Mouse (Mus musculus) left cerebral cortex, postnatal 10 days (tissue): ENCODE measurements around the gene Ifrd2. TPM values are rescaled to one million over a fixed set of nuclear protein-coding genes. Genes with fewer than 3 reads are reported as not detected.

Experiments
- DNase-seq, 2 experiments: peaks; one replicate each; pipeline ENCODE4 v3.0.0; 2021 to 2022; ENCODE audit warnings: low spot score in 2 of 2, mixed read lengths in 1 of 2; ENCODE audit errors: extremely low spot score in 1 of 2
- intact Hi-C: fragments of 180-260 bp; cut with DNase I; formaldehyde crosslinking; loops from one replicate; pipeline ENCODE4 v1.15.1; 2025
- total RNA-seq, 2 experiments: library from RNA; stranded (reverse); gene quantifications; 2 replicates each; pipeline ENCODE4 v1.2.3; 2021

The Ifrd2 gene
- total RNA-seq = 10 to 100 TPM; 10.1 to 12.5 TPM

DNA sequence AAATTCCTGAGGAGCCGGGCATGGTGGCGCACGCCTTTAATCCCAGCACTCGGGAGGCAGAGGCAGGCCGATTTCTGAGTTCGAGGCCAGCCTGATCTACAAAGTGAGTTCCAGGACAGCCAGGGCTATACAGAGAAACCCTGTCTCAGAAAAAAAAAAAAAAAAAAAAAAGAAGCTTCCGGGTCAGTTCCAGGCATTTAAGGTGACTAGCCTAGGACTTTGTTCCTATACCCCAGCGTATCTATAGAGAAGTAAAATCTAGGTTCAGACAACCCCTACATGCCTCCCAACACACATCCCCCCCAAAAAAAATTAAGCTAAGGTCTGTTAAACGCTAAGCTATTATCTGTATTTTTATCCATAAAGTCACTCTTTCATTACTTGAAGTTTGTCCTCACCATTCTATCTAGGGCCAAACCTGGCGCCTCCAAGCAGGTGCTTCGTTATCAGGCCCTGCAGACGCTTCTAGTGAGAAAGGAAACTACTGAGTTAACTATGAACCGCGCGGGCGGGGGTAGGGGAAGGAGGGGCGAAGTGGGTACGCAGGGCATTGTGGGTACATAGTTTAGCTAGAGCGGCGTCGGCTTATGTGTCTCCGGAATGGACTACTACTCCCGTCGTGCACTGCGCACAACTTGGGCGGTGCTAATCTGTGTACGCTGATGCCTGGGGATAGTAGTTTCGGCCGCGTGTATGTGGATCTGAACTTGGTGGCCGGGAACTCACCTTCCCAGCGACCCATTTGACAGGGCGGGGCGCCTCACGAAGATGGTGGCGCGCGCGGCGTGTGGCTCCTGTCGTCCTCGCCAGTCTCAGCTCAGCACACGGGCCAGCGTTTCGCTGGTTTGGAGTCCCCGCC is at the start of gene Ifrd2:
Gene Ifrd2 (plus strand): TSS at position 669 of the 859 bp plus-strand sequence.
- intact Hi-C loops = no loop called here

DNA sequence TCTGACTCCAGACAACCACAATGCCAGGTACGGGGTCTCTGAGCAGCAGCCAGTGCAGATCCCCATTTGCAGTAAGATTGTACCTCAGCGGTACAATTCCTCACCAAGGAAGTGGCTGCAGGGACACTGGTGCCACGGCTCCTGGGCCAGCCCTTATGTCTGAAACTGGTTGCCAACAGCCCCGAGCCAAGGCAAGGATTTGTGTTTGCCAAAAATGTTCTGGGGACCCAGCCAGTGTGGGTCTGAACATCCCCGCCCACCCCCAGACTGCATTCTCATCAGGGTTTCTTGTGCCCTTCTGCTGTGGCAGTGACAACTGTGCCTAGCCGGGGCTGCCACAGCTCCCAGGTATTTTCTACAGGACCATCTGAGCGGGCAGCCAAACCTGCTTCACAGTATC is 49.2 kb upstream of the Ifrd2 start:
- intact Hi-C loops = loop anchor here (10.0 kb wide), 1 partner anchor 653 kb away; the partner anchor contains the start of gene Rbm15b
- DNase-seq = no peak

More for the DNA sequence above, at the start of gene Ifrd2:
- peak; percentile 98 for DNase-seq

DNA sequence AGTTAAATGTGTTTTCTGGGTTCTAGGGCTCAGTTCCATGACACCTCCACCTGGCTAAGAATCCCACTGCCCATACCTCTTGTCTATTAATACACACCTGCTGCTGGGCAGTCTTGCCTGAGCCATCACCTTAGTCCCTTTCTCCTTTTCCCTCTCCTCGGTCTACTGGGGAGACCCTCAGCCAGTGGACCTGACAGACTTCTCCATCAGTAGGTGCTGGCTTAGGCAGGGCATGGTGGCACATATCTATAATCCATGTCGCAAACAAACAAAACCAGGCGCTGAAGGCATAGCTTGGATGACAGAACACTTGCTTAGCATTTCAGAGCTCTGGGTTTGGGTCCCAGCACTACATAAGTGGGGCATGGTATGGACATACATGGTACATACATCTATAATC is 48.7 kb upstream of the Ifrd2 start:
- DNase-seq = no peak
- intact Hi-C loops = loop anchor here (10.0 kb wide), 1 partner anchor 654 kb away; the partner anchor contains the start of gene Rbm15b

DNA sequence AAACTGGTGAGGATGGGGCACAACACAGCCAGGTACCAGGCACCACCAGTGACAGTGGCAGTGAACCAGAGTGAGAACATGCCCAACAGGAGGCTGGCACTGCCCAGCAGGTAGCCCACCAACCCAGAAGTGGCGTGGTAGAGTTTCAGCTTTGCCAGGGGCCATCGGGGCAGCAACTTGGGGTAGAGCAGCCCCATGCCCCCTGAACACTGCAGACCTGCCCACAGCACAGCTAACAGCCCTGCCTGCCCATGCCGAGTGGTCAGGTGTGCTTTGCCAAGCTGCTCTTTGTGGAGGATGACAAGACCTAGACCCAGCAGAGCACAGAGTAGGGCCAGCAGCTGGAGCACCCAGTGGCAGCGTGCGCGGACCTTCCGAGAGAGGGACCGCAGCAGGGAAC is 47.5 kb upstream of the Ifrd2 start:
- intact Hi-C loops = loop anchor here (10.0 kb wide), 1 partner anchor 655 kb away; the partner anchor contains the start of gene Rbm15b
- no peak for DNase-seq

DNA sequence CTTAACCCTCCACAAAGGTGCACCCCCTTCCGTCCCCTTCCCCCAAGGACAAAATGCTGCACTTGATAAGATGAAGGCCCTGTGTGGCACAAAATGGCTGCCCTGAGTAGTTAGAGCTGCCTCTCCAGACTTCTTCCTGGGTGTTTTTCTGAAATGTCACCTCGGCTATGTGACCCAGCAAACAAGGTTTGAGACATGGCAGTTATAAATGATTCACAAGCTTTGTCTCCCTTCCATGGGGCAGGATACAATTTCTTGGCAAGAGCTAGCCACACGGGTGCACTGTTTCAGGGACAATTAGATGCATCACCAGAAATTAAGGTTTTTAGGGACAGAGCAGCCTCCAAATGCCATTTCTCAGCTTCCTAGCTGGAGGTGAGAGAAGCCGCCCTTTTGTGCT is 47.0 kb upstream of the Ifrd2 start:
- DNase-seq = no peak
- intact Hi-C loops = no loop called here

DNA sequence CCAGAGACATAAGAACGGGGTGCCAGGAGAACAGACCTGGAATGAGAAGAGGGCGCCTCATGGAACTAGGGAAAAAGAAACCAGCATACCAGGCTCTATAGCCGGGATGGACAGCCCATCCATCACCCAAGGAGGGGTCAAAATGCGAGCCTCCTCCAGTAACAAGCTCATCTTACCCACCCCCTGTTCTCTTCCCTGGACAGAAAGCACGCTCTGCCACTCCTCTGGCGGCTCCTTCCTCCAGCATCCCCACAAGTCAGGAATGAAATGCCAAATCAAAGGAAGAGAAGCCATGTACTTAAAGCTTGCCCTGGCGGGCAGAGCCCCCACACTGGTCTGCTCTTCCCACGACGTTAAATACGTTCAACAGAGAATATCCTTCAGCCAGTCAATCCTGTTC is 46.4 kb upstream of the Ifrd2 start:
- intact Hi-C loops = no loop called here
- DNase-seq = no peak

DNA sequence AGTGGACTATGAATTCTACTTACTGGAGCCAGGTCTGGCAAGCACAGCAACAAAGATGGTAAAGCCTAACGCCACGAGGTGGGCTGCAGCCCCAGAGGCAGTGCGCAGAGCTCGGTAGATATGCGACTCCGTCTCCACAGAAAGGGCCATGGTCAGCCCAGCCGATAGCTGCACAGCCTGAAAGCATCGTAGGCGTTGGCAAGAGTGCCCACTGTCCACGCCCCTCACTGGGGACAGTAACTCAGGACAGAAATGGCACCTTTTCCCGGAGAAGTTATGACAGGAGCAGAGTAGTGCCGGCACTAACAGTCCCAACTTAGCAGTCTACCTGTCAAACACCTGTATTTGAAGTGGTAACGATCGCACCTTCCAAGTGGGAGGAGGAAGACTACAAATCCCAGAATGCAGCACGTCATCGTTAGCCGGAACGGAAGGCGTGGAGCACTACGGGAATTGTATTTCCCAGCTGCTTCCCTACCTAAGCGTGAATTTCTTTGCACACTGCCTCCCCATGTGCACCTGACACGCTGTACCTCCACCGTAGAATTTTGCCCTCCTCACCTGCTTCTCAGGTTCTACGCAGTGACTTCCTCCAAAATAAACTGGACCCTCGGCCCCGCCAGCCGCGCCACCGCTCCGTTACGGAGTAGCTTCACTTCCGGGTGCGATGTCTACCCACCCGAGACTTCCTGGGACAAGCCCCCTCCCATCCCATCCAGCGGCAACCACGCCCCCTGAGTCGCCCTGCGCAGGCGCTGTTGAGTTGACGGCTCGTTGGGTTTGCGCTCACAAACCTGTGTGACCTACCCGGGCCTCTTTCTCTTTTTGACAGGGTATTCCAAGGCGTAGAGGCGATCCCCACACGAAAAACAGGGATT is 45.7 kb upstream of the Ifrd2 start, which contains the start of the genes Cyb561d2 and Nprl2:
Gene Cyb561d2 (minus strand): TSS at position 720 of the 878 bp plus-strand sequence.
Gene Nprl2 (plus strand): TSS at position 753 of the 878 bp plus-strand sequence.
- intact Hi-C loops = no loop called here
- DNase-seq = peak; percentile 92 to 95

DNA sequence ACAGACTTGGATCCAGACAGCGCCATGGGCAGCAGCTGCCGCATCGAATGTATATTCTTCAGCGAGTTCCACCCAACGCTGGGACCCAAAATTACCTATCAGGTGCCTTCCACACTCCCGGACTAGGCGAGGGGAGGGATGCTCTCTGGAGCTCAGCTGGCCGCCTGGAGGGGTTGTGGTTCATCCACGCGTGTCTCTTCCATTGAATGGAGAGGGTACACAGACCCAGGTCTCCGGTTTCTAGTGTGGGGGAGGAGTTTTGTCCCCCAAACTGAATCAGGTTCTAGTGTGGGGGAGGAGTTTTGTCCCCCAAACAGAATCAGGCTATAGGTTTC is 45.1 kb upstream of the Ifrd2 start:
- no peak for DNase-seq
- intact Hi-C loops = no loop called here

DNA sequence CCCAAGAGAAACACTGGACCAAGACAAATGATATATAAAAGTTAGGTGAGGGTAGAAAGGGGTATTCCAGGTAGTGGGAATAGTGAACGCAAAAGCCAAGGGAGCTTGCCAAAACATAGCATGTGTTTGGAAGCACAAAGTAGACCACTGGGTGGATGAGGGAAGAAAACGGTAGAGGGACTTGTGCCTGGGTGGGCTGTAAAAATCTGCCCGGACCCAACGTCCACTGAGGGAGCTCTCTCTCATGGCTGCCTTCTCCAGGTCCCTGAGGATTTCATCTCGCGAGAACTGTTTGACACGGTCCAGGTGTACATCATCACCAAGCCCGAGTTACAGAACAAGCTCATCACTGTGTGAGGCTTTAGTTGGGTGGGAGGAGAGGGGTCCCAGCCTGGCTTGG is 44.7 kb upstream of the Ifrd2 start:
- intact Hi-C loops = no loop called here
- no peak for DNase-seq

DNA sequence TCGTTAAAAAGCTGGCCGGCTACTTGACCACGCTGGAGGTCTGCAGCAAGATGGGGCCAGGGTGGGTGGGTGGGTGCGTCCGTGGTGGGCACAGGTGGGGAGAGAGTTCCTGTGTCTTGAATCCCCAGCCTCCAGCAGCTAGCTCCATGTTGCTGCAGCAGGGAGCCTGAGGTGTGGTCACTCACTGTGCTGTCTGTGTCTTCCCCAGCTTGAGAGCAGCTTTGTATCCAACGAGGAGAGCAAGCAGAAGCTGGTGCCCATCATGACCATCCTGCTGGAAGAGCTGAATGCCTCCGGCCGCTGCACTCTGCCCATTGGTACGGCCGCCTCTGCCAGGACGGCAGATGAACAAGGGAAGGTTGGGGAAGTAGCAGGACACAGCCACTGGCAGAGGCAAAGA is 44.1 kb upstream of the Ifrd2 start:
- intact Hi-C loops = no loop called here
- no peak for DNase-seq

DNA sequence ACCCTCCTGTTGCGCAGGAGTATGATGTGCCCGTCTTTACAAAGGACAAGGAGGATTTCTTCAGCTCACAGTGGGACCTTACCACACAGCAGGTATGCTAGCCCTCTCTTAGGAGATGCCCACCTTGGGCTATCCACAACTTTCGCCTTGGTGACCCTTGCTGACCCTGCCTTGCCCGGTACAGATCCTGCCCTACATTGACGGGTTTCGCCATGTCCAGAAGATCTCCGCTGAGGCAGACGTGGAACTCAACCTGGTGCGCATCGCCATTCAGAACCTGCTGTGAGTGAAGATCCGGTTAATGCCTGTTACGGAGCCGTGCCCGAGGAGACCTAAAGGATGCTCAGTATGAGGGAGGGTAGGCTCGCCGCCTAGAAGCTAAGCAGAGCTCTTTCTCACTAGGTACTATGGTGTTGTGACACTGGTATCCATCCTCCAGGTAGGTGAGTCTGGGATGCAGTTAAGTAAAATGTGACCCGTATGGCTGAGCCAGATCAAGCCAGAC is 43.2 kb upstream of the Ifrd2 start:
- intact Hi-C loops = no loop called here
- no peak for DNase-seq

DNA sequence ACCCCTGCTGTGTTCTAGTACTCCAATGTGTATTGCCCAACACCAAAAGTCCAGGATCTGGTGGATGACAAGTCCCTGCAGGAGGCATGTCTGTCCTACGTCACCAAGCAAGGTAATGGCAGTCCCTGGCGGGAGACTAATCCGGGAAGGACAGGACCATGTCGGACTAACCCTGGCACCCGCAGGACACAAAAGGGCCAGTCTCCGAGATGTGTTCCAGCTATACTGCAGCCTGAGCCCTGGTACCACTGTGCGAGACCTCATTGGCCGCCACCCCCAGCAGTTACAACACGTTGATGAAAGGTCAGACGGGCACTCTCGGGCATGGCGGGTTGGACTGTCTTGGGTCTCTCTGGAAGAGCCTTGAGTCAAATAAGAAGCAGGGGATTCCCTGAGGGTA is 42.7 kb upstream of the Ifrd2 start:
- intact Hi-C loops = no loop called here
- DNase-seq = no peak

DNA sequence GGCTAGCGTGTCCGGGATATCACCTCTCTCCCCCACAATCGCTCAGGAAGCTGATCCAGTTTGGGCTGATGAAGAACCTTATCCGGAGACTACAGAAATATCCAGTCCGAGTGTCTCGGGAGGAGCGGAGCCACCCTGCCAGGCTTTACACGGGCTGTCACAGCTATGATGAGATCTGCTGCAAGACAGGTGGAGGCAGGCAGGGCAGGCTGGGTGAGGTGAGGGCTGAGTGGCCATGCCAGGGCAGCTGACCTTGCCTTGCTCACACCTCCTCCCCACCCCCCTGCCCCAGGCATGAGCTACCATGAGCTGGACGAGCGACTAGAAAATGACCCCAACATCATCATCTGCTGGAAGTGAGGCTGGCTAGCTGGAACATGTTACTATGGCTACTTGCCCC is 42.2 kb upstream of the Ifrd2 start:
- intact Hi-C loops = no loop called here
- no peak for DNase-seq

DNA sequence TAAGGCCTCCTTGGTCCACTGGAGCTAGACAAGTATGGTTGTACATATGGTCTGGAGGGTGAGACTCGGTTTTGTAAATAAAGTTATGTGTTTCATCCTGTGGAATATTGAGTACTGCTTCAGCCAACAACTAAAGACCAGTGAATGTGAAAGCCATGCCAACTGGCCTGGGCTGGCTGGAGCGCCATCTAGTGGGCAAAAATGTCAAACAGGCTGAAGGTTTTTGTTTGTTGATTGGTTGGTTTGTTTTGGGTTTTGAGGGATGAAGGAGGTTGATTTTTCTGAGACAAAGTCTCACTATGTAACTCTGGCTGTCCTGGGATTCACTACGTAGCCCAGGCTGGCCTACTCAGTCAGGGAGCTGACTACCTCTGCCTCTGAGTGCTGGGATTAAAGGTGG is 41.8 kb upstream of the Ifrd2 start:
- intact Hi-C loops = no loop called here
- peak; percentile 59 to 73 for DNase-seq

DNA sequence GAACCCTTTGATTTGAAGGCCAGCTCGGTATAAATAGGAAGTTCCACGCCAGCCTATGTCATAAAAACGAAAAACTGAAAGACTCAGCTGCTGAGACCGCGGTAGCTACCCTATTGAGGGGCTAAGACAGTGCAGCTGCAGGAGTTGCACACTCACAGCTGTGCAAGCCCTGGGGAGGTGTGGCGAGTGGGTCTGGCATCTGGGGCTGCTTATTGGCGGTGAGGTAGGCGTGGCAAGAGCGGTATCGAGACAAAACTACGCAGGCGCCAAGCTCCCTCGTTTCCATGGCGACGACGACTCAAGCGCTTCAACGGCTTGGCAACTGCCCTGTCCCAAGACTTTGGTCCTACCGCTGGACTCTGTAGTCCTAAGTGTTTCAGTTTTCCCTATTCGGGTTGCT is 40.4 kb upstream of the Ifrd2 start, which contains the start of gene Zmynd10:
Gene Zmynd10 (plus strand): TSS at position 273 of the 400 bp plus-strand sequence.
- intact Hi-C loops = no loop called here
- DNase-seq = peak; percentile 85 to 93

DNA sequence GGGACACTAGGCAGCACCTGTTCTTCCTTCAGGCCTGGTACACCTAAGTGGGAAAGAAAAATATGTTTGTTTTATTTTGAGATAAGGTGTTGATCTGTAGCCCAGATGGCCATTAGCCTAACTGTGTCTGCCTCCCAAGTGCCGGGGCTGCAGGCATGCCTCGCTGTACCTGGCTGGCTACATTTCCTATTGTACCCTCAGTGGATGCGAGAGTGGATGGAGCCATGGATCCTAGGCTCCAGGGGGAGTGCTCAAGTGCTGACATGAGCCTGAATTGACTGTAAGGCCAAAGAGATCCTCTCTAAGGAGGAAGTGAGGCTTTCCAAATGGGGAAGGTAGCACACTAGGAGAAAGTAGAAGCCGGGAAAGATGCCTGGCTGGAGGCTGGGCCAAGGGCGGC is 39.5 kb upstream of the Ifrd2 start:
- intact Hi-C loops = no loop called here
- DNase-seq = no peak

DNA sequence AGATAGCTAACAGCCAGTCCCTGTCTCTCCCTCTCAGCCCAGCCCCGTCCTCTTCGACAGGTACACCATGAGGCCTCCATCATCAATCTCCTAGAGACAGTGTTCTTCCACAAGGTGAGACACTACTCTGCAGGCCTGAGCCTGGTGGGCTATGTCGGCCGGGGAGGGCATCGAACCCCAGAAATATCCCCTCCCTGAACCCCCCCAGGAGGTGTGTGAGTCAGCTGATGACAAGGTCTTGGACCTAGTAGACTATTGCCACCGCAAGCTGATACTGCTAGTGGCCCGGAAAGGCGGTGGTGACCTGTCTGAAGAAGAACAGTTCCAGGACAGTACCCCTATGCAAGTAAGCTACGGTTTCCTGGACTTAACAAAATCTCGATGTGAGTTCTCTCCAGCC is 38.6 kb upstream of the Ifrd2 start:
- intact Hi-C loops = no loop called here
- DNase-seq = no peak

DNA sequence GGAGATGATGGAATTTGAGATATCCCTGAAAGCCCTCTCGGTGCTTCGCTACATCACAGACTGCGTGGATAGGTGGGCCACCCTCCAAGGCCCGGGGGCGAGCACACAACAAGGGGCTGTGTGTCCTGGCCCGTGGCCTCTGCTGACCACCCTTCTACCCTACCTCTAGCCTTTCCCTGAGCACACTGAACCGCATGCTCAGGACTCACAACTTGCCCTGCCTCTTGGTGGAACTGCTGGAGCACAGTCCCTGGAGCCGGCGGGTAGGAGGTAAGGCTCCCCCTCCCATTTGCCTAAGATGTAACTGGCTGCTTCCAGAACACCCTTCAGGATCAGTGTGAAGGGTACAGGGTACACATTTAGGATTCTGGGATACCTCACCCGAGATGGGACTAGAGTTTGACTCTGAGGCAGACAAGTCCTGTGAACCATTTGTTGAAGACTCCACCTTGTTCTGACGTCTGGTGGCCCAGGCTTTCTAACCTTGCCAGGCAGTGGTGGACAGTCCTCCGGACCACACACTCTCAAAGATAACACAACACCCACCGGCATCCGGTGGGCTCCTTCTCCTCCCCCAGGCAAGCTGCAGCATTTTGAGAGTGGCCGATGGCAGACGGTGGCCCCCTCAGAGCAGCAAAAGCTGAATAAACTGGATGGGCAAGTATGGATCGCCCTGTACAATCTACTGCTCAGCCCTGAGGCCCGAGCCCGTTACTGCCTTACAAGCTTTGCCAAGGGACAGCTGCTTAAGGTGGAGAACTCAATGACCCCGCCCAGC is 38.0 kb upstream of the Ifrd2 start:
- DNase-seq = no peak
- intact Hi-C loops = no loop called here
